Mouse (Mus musculus): Measurements from ENCODE around the gene Myo18b.

The Myo18b gene

DNA sequence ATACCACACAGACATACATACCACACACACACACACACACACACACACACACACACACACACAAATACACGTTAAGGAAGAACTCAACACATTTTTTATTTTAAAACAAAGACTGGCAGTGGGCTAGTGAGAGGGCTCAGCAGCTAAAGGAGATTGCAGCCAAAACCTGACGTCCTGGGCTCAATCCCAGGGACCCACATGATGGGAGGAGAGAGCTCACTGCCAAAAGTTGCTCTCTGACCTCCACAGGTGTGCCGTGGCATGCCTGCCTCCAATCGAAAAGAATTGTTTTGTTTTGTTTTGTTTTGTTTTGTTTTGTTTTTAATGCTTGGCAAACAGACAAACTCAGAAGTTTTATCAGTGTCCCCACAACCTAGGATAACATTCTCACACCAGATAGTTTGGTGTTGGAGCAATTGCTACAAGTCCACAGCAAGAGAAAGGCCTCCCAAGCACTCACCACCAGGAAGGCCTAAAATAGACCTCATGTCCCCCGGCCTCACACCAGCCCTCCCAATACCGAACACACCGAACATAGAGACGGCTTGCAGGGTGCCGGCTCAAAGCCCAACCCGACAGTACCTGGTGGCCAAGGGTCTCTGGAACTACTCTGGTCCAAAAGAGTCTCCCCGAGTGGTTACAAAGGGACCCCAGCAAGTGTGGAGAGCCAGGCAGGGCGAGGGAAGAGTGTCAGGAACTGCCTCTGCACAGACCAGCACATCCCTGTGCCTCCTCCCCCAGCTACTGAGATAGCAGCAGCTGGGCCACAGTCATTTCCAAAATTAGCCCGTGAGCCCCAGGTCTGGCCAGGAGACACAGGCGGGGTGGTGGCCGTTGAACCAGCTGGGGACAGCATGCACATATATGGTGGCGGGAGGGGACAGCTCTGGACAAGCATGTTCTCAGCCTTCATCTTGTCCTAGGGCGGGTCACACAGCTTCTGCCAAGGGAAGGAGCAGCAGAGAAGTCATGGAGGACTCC, at the start of gene Myo18b:
Myo18b (minus strand) TSS at position 689 of the 981 bp plus-strand sequence.
- peak; percentile 14 for DNase-seq

- no peak for DNase-seq
Observed at GRCm38 (mm10) chr5:112945925-112946324, 49.8 kb upstream of the Myo18b start.

DNA sequence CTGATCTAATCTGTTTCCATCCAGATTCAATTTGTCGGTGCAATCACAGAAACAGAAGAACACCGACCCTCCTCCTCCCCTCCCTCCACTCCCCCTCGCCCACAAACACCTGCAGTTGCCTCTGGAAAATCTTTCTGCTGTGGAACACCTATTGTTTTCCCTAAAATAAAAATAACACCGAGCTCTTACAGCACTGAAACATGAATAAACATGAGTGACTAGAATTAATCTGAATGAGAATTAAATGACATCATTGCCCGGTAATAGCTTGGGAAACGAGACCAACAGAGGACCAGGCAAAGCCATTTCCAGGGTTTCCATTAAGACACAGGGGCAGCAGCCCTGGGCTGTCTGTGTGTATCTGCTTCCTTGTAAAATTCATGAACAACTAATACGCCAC, 46.1 kb upstream of the Myo18b start:
- DNase-seq = no peak

DNA sequence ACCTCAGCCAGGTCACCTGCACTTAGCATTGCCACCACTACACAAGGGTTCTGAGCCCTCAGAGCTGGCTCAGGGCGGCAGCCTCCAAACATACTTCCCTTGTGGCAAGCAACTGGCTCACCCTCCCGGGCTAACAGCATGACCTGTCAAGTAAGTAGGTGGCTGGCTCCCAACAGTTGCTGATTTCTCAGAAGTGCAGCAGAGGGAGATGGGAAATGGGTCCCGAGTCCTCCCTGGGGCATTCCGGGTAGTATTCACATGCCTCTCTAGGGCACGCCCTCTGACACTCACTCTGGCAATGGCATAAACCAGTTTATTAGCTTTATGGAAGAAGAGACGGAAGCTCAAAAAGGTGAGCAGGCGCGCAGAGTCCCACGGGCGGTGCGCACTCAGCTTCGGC, 44.8 kb upstream of the Myo18b start:
- no peak for DNase-seq

GRCm38 (mm10) chr5:112936632-112937031, 40.5 kb upstream of the Myo18b start:
- no peak for DNase-seq

- DNase-seq = peak; percentile 46
Observed at GRCm38 (mm10) chr5:112935436-112935835, 39.3 kb upstream of the Myo18b start.

- DNase-seq = no peak
Observed at GRCm38 (mm10) chr5:112932878-112933567, 36.9 kb upstream of the Myo18b start.

DNA sequence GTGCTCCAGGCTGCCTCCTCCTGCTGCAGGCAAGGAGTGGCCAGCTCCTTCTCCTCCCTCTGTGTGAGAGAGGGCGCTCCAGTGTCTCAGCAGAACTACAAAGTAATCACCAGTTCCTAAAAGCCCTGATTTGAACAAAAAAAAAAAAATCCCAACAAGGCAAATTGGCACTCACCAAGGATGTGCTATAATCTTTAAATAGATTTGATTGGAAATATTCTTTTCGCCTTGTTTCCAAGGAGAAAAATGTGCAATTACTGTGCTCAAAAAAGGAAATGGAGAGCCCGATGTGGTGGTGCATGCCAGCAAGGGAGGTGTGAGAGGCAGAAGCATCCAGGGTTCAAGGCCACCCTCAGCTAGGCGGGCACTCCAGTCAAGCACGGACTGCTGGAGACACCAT, 35.7 kb upstream of the Myo18b start:
- no peak for DNase-seq

- peak; percentile 73 for DNase-seq
Observed at GRCm38 (mm10) chr5:112928201-112928881, 32.2 kb upstream of the Myo18b start.

- DNase-seq = no peak
Observed at GRCm38 (mm10) chr5:112925422-112925821, 29.3 kb upstream of the Myo18b start.

DNA sequence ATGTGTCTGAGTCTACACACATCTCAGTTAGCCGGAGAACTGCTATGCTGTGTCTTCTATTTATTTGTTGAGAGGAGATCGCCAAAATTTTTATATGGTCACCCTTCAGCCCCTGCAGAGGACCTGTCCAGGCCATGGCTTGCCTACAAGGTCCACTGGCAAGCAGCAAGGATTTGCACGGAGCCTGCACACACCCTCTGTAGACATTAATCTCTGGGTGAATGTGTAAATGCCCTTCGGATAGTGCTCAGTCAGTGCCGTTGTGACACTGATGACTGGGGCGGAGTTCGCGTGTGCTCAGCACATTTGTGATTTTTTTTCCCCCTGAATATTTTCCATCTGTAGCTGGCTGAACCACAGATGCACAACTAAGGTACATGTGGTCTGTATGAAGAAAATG, 28.6 kb upstream of the Myo18b start:
- no peak for DNase-seq

DNA sequence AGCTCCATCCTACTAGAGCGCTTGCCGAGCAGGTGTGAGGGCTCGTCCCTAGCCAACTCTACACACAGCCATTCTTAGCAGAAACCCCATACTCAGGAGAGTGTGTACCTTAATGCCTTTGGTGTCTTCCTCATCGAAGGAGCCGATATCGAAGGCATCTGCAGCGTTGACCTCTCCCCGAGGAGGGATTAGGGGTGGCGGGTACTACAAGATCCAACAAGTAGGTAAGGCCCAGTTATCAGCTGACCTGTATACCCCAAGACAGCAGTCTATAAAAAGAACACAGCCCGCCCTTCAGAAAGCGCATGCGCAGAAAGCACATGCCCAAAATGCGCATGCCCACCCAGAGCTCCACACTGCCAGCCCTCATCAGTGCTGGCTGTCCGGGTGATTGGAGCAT, 27.7 kb upstream of the Myo18b start:
- no peak for DNase-seq

GRCm38 (mm10) chr5:112921914-112922313, 25.8 kb upstream of the Myo18b start:
- no peak for DNase-seq

DNA sequence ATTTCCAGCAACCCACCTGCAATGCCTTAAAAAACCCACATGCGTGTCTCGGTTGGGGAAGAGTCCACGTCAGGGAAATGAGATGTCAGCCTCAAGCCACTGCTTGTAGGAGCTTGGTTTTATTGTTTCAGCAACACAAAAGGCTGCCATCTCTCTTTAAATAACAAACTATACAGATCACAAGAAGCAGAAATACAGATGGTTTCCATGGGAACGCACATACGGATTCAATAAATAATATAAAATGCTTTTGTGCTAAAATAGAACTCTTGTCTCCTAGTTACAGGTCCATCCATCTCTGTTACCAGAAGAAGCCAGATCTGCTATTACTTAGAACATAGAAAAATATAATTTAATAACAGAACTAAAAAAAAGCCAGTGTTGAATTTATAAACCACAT, 14.2 kb upstream of the Myo18b start:
- no peak for DNase-seq

DNA sequence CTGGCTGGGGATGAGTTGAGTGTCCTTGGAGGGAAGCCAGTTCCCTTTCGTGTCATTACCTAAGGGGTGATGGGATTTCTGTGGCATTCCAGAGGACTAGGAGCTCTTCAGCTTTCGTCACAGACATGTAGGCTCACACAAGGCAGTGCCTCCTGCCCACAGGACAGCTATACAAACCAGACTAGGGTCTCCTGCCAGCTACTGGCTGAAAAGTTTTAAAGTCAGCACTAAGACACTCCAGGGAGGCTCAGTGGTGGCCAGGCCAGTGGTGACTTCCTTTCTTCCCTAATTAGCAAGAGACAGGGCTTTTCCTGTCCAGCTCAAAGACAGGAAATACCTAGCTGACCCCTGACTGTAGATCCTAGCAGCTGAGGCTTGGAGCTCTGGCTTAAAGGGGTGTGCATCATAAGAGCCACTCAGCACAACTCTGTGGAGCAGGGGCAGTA, 12.0 kb upstream of the Myo18b start:
- peak; percentile 40 for DNase-seq

- no peak for DNase-seq
Observed at GRCm38 (mm10) chr5:112907504-112907903, 11.3 kb upstream of the Myo18b start.

DNA sequence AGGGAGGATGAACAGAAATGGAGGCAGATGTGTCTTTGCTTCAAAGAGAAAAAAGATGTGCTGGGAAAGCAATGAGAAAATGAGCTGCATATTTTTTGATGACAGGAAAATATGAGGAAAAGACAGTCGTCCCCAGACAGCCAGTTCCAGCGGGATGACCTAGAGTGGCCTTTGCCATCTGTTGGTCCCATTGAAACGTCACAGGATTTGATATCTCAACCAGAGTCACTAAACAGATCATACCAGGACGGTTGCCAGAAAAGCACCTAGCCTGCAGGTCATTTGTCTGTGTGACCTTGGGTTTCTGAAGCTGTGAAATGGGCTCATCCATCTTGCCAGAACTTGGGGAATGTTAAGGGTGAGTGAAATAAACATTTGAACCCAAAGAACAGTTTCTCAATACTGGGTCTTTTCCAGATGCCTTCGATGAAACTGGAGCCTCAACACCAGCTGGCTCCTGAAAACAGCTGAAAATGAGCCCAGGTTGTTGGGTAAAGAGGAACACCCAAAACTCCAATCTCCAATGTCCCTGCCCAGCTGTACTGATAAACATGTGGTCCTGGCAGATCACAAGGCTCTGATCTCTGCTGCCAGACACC, 2.6 kb downstream of the Myo18b start:
- DNase-seq = no peak

GRCm38 (mm10) chr5:112892411-112892810, 3.8 kb downstream of the Myo18b start:
- no peak for DNase-seq

DNA sequence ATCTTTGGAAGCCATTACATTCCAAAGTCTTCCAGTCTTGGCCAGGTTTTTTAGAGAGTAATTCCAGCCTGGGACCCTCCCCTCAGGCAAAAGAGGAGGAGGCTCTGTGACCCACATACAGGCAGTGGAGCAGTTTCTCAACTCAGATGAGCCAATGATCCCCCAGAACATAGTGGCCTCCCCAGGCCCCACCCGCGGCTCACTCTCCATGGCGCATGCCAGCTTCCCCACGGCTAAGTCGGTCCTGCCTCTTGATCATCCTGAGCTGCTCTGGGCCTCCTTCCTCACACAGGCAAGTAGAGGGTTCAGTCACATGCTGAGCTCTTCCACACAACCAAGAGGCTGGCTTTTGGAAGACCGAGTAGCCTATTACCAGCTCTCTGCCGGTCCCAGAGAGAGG, 7.5 kb downstream of the Myo18b start:
- peak; percentile 25 for DNase-seq

- DNase-seq = peak; percentile 67
Observed at GRCm38 (mm10) chr5:112886687-112887491, 9.3 kb downstream of the Myo18b start.

DNA sequence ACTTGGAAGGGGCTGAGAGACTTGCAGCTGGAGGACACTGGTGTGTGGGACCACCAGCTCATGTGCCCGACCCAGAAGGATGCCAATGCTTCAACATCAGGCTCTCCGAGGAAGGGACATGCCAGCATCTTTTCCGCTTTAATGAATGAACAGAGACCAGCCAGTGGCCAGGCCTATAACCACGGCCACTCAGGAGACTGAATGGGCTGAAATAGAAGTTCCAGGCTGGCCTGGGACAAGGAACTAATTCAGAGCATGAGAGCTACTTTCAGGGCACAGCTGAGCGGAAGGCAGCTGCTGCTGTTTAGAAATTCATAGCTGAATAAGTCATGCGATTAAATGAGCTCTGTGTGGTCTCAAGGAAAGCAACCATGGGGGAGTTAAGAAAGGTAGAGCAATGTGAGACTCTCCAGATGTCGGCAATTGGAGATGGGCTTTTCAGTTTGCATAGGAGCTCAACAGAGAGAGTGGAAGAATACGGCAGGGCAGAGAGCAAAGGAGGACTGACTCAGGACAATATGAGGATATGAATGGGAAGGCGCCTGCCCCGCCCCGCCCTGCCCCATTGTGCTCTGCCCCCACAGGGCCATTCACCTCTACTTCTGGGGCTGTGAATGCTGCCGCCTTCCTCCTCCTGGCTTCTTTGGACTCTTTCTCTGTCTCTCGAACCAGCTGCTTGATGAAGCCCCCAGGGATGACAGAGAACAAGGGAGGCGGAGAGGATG, 18.6 kb downstream of the Myo18b start:
- no peak for DNase-seq
